Mouse (Mus musculus) large intestine, adult 2 months (tissue): ENCODE results near the gene Tarbp1. TPM values are rescaled to one million over a fixed set of nuclear protein-coding genes. Genes with fewer than 3 reads are reported as not detected.

Source experiments
- DNase-seq: peaks from one replicate; pipeline ENCODE4 v3.0.0-alpha.2; 2012; ENCODE audit warnings: low read depth, low spot score
- WGBS: fragments of 180-500 bp; shearing (Covaris S2); methylation state at CpG from one replicate; pipeline ENCODE4 v1.1.7; 2018; 5-methylcytosine and 5-hydroxymethylcytosine counted together
- polyA plus RNA-seq: library from polyadenylated mRNA; depleted of rRNA; stranded (reverse); fragments of >200 nt; gene quantifications from 2 replicates; pipeline ENCODE4 v1.2.3, GENCODE M21; 2012; rRNA removed

The Tarbp1 gene
- 1.7 and 3.0 TPM in 2 replicates for polyA plus RNA-seq

DNA sequence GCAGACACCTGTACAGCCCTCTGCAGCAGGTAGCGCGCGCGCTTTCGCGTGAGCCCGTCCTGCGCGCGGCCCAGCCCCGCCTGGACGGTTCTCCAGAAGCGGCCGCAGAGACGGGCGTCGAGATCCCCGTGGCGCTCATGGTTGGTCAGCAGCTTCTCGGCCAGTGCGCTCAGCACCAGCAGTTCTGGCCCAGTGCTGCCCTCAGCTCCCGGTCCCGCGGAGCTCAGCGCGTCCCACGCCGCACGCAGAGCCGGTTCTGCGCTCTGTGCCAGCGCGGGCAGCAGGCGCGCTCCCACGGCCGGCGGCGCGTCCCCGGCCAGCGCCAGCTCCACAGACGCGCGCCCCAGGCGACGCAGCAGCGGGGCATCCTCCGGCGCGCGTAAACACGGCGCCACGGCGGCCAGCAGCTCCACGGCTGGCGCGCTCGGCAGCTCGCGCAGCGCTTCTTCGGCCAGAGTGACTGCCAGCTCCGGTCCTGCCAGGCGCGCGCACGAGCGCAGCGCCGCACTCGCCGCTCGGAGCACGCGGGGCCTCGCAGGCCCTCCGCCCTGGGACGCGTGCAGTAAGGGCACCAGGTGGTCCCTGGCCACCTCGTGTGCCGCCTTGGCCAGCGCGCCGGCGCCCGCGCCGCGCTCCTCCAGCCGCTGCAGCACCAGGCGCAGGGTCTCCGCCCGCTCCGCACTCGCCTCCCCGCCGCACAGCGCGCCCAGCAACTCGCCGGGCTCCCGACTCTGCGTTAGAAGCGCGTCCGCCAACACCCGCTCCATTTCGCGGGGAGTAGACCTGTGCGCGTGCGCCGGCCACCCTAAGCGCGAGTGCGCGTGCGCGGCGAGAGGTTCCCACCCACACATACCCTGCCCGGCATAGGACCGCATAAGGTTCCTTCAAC, at the start of gene Tarbp1:
TSS of gene Tarbp1 (minus strand) at position 767 of the 889 bp plus-strand sequence.
- WGBS: under 1% methylated on average over 124 of the region's 124 CpGs

DNA sequence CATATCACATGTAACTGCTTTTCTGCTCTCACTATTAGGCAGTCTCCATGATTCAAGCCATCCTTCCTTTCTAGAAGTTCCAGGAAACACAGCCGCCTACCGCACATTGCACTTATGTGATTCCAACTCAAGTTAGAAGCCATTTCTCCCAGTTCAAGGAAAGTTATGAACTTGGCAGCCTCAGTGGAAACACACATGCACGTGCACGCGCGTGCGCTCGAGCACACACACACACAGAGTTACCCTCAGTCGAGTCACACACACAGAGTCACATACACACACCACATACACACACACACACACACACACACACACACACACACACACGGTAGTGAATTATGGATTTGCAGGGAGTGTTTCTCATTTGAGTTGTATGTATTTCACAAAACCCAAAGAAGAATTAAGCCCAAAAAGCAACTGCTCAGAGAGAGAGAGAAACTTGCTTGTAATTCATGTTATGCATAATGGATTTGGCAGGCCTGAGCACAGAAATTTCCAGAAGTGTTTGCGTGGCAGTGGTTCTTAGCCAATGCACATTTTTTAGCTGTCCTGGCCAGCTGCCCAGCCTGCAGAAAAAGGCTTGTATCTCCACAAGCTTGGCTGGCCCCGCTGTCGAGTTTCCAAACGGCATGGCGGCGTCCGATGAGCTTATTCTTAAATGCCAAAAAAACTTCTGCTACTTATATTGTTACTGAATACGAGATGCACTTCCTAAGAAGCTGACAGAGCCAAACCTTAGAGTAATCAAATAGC, 49.5 kb upstream of the Tarbp1 start:
- DNase-seq: no peak
- 61% methylated on average over 18 of the region's 18 CpGs for WGBS

More for the DNA sequence above, at the start of gene Tarbp1:
- DNase-seq: peak; percentile 39

GRCm38 (mm10) chr8:126523060-126523574, 48.3 kb upstream of the Tarbp1 start:
- 74% methylated on average over 11 of the region's 11 CpGs for WGBS
- no peak for DNase-seq

GRCm38 (mm10) chr8:126519447-126519975, 44.6 kb upstream of the Tarbp1 start:
- DNase-seq: no peak

GRCm38 (mm10) chr8:126516620-126517577, 42.0 kb upstream of the Tarbp1 start:
- 5% methylated on average over 27 of the region's 27 CpGs for WGBS
- DNase-seq: no peak

More at GRCm38 (mm10) chr8:126519447-126519975, 44.6 kb upstream of the Tarbp1 start:
- WGBS: 93% methylated on average over 4 of the region's 4 CpGs

- WGBS: 38% methylated on average over 10 of the region's 10 CpGs
- no peak for DNase-seq
These were observed 39.4 kb upstream of the Tarbp1 start for GRCm38 (mm10) chr8:126514011-126514964.

DNA sequence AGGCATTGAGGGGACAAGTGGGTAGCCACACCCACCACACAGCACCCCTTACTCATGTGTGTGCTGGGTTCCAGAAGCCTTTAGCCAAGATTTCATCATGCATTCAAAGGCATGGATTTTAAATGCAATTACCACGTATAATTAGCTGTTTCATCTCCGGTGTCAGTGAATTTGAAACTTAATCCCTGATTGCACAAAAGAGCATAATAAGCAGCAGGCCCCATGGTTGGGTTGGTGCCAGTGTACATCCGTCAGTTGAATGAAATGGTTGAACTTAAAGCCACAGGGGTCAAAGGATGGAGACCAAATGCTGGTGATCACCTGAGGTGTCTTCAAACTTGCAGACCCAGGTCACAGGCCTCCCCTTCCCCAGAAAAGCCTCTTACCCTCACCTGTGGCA, 36.0 kb upstream of the Tarbp1 start:
- DNase-seq: no peak
- WGBS: 90% methylated on average over 3 of the region's 3 CpGs

GRCm38 (mm10) chr8:126509635-126510034, 34.8 kb upstream of the Tarbp1 start:
- DNase-seq: no peak
- 83% methylated on average over 6 of the region's 6 CpGs for WGBS

GRCm38 (mm10) chr8:126508871-126509586, 34.2 kb upstream of the Tarbp1 start:
- no peak for DNase-seq
- WGBS: 86% methylated on average over 8 of the region's 8 CpGs

- 90% methylated on average over 2 of the region's 2 CpGs for WGBS
- DNase-seq: no peak
These were observed 33.4 kb upstream of the Tarbp1 start for GRCm38 (mm10) chr8:126508221-126508620.

GRCm38 (mm10) chr8:126504492-126505182, 29.8 kb upstream of the Tarbp1 start:
- WGBS: 51% methylated on average over 16 of the region's 16 CpGs

DNA sequence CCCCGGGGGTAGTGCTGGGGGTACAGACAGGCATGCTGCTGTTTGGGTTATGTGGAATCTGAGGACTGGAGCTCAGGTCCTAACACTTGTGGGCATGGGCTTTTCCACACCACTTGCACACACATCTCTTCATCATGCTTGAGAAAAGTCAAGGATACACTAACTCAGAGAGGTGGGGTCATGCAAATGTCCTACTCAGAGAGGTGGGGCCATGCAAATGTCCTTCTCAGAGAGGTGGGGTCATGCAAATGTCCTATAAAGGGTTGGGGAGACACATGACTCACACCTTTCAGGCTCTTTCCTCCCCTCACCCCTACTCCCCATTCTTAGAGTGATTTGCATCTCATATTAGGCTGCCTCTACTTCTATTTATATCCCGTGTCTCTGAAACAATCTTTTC, 27.9 kb upstream of the Tarbp1 start:
- 60% methylated on average over 2 of the region's 2 CpGs for WGBS
- no peak for DNase-seq

More at GRCm38 (mm10) chr8:126504492-126505182, 29.8 kb upstream of the Tarbp1 start:
- DNase-seq: no peak

DNA sequence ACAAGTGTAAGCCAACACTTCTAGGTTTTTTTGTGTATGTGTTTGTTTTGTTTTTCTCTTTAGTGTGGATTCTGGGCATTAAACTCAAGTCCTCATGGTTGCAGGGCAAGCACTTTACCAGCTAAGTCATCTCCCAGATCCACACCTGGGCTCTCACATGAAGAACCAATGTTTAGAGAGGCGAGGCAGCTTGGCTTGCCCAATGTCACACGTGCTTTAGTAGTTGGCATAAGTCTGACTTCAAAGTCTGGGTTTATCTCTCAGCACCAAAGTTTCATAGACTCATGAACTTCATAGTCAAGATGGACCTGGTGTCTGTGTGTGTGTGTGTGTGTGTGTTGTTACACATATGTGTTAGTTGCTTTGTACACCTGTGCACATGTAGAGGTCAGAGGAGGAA, 24.5 kb upstream of the Tarbp1 start:
- DNase-seq: no peak
- 87% methylated on average over 2 of the region's 2 CpGs for whole genome bisulfite sequencing

- WGBS: 22% methylated on average over 6 of the region's 6 CpGs
- peak; percentile 35 for DNase-seq
These were observed 23.6 kb upstream of the Tarbp1 start for GRCm38 (mm10) chr8:126498465-126498864.

GRCm38 (mm10) chr8:126497541-126498428, 22.9 kb upstream of the Tarbp1 start:
- WGBS: 23% methylated on average over 27 of the region's 27 CpGs

GRCm38 (mm10) chr8:126496915-126497314, 22.1 kb upstream of the Tarbp1 start:
- DNase-seq: no peak
- 79% methylated on average over 5 of the region's 5 CpGs for WGBS

More at GRCm38 (mm10) chr8:126497541-126498428, 22.9 kb upstream of the Tarbp1 start:
- peak; percentile 64 for DNase-seq
